Mouse (Mus musculus) frontal cortex, postnatal 36 days (tissue): ENCODE results near the gene Peak1.
A peak's percentile ranks its signal among the peaks of the same experiment; 100 is the strongest.

Source experiments
- DNase-seq, 2 experiments: peaks; one replicate each; pipeline ENCODE4 v3.0.0; 2022; ENCODE audit warnings: low spot score in 2 of 2

Gene Peak1

GRCm38 (mm10) chr9:56321291-56321690 lies 96.6 kb downstream of the Peak1 start:
- no peak for DNase-seq

DNA sequence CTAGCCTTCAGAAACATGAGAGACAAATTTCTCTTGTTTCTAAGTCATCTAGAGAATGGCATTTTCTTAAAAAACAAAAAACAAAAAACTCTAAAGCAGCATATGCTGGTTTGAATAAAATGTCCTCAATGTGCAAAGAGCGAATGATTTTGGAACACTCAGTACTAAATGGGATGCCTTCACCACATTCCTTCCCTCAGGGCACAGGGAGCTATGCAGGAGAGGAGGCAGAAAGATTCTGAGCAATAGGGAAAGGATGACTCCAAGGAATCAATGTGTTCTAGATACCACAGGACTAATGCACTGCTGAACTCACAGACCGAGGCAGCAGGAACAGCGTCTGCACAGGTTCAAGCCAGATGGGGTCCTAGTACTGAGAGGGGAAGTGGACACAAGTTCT lies 103.5 kb downstream of the Peak1 start:
- DNase-seq = no peak

DNA sequence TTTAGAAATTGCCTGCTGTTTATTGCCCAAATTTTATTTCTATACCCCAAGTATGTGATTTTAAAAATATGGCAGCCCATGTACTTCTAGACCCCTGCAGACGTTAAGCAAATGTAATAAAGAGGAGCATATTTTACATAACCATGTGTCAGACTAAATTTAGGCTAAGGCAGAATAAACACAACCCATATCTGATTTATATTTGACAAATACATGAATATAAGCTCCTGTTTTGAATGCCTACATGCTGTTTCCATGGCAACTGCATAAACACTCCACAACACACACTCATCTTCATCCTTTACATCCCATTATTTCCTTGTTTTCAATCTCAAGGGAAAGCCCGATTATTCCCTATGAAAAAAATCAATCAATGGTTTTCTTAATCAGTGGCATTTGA lies 108.8 kb downstream of the Peak1 start:
- no peak for DNase-seq

- DNase-seq = no peak
Measured at GRCm38 (mm10) chr9:56304526-56304925, 113.3 kb downstream of the Peak1 start.

GRCm38 (mm10) chr9:56302921-56303465 lies 114.9 kb downstream of the Peak1 start:
- DNase-seq = no peak

DNA sequence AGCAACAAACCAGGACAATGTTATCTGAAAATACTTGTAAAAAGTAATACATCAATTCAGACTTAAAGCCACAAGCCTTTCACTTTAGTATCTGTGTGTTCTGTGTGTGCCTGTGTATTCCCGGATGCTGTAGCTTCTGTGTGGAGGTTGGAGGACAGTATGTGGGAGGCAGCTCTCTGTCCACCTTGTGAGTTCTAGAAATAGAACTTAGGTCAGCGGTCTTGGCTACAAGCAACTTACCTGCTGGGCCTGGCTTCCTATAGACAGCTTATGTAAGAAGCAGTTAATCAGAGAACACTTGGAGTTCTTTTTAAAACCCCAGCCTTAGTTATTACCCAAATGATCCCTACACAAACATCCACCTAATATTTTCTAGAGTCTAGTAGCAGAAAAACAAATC lies 127.8 kb downstream of the Peak1 start:
- DNase-seq = no peak

DNA sequence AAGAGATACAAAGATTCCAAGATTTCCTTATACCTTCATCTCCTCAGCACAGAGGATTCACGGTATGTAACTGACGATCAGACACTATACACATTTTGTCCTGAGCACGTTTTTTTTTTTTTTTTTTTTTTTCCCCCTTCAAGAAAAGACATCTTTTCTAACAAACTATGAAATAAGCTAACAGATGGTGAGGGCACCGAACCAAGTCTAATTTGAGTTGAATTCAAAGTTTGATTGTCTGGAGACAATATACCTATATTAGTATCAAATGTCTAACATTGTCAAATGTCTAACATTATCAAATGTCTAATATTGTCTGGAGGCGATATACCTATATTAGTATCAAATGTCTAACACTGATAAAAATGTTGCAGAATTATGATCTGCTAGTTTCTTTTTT lies 135.4 kb downstream of the Peak1 start:
- no peak for DNase-seq

- no peak for DNase-seq
Measured at GRCm38 (mm10) chr9:56273576-56273975, 144.3 kb downstream of the Peak1 start.

DNA sequence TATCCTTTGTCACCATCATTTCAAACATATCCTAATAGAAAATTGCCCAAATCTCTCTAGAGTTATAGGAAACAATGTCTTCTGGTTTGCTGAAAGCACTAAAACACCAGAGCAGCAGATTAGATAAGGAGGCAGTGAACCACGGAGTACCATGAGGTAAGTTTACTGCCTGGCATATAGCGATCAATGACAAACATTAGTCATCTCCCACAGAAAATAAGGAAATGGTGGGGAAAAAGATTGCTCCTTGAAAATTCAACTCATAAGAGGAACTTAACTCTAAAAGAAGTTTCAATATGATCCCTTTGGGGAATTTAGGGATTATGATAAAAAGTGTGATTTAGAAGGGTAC lies 145.6 kb downstream of the Peak1 start:
- DNase-seq = no peak

GRCm38 (mm10) chr9:56271326-56272246 lies 146.3 kb downstream of the Peak1 start:
- DNase-seq = no peak

- no peak for DNase-seq
Measured at GRCm38 (mm10) chr9:56269101-56269500, 148.8 kb downstream of the Peak1 start.

DNA sequence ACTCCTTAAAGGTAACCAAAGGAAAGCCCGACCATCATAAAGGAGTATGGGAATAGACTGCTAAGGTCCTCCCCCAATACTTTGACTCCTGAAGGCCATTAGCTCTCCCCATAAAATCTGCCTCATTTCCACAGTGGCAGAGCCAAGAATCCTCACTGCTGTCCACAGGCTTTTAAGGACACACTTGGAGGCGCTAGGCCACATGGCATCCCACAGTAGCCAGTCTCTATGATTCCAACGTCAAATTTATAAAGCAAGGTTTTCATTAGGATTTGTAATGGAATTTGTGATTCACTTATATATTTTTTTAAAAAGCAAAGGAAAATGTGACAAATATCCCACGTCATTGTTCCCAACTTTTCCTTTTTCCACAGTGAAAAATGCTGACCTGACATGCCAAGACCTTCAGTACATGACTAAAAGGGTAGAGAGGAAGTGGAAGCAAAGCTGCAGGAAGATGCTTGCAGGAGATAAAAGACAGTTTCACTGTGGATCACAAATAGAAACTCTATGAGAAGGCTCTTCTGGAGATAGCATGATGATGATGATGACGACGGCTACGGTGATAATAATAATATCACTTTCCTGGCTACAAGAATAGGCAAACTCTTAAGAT lies 151.6 kb downstream of the Peak1 start:
- DNase-seq = no peak

DNA sequence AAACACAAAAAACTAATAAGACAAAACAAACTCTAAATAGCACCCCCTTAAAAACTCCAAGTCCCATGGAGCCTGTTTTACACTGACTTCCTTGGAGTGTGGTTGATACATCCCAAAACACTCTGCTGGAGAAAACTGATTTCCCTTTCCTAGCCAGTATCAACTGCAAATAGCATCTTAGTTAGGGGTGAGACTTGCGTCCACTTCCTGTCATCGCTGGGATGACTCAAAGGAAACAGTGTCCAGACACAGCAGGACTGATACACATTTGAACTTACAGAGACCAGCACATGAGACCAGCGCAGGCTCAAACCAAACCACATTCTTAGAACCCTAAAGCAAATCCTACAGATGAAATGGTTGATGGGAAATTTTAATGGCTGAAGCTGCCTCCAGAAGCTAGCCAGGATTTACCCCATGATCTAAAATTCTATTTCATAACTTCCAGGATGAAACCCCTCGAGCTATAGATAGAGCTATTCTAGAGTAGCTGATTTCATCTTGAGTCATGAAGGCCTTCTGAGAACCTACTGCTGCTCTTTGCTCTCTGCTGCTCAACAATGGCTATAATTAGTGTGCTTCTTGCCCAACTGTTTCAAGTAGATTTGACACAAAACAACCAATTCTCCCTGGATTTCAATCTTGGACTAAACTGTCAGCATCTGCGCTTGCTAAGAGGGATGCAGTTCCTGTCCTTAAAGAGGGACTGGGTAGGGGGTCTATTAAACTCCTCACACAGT lies 152.2 kb downstream of the Peak1 start:
- no peak for DNase-seq

- DNase-seq = no peak
Measured at GRCm38 (mm10) chr9:56265022-56265360, 152.9 kb downstream of the Peak1 start.

DNA sequence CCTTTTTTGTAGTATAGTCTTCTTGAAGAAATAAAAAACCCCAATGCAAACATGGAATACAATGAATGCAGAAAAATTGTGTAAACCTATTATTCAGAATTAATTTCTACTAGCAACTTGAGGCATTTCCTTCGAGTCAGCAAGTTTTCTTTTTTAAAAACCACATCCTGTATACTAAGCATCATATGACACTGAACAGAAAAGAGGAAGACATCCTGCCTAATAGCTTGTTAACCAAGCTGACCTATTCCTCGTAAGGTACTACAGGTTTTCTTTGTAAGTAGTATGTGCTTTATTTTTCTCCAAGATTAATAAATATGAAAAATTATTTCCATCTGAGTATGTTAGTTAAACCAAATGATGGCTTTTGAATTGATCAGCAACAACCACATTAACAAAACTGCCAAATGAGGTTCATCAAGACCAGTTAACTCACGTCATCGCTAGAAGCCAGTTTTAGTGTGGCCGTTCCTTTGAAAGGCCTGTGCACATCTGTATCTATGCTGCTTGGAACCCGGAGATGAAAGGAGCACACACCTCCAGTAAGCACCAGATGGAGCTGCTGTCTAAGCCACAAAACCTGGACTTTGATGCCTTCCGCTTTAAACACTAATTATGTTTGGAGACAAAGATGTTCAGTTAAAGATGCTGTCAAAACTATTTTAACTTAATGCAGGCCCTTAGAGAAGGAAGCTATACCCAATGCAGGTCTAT lies 153.4 kb downstream of the Peak1 start:
- DNase-seq = peak in 1 of 2 experiments; percentile 68

DNA sequence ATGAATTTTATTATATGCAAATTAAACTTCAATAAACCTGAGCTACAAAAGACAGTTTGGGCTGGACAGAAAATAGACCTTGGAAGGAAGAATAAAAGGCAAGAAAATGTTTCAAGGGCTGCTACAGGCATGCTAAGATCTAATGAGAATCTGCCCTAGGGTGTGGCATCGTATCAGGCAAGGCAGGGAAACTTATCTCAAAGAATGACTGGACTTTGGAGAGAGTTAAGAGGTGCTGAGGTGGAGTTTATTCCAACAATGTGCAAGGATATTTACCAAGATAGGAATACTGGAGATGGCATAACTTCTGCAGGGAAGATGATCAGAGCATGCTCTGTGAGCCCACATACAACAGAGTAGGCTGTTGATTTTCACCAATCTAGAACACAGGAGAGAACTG lies 154.8 kb downstream of the Peak1 start:
- DNase-seq = no peak

GRCm38 (mm10) chr9:56260495-56261136 lies 157.3 kb downstream of the Peak1 start:
- no peak for DNase-seq

GRCm38 (mm10) chr9:56259790-56260494 lies 157.9 kb downstream of the Peak1 start:
- no peak for DNase-seq

DNA sequence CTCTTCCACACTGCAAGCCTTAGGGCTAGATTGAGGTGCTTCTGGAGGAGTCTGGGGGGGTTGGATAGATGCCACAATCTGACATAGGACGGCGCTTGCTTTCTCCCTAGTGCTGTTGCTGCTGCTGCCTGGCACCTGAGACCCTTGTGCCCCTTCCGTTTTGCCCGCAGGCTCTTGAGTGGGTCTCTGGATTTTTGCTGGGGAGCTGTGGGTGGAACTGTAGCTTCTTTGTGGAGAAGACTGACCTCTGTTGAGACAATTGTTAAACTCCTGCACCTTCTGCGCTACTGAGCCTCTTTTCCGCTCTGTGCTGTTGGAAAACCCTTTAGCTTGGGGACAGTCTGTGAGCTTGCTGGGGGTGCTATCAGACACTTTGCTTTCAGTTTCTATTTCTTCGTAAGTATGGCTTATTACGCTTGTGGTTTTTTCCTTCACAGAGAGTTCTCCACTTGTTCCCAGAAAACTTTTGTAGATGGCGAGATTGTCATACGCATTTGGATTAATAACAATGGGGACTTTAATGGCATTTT lies 159.5 kb downstream of the Peak1 start:
- DNase-seq = no peak

GRCm38 (mm10) chr9:56257227-56258000 lies 160.5 kb downstream of the Peak1 start:
- no peak for DNase-seq
